Mouse (Mus musculus) kidney, adult 2 months (tissue): ENCODE results near the gene Aldh3a2.

Experiments used
- CTCF ChIP-seq: fragments of 200-500 bp; conservative IDR thresholded peaks from 2 replicates; pipeline ENCODE4 v1.5.1; 2011; ENCODE audit warnings: low read depth, mild to moderate bottlenecking, control low read depth, low read length, moderate library complexity, mixed read lengths; ENCODE audit not compliant: insufficient read depth, insufficient read length
- POLR2A ChIP-seq: fragments of 200-500 bp; IDR thresholded peaks from one replicate; pipeline ENCODE4 v1.6.1; 2011; ENCODE audit warnings: low read depth, low read length, control low read depth

- no peak for TF ChIP-seq POLR2A
- no peak for TF ChIP-seq CTCF
Observed at GRCm38 (mm10) chr11:61197935-61198334, 69.3 kb downstream of the Aldh3a2 start.
